Mouse (Mus musculus) inflammation-experienced regulatory T-cells, adult 16 weeks (primary cell): Measurements from ENCODE around the gene Metrn. TPM values are rescaled to one million over a fixed set of nuclear protein-coding genes. Genes with fewer than 3 reads are reported as not detected.

Source experiments
- polyA plus RNA-seq: library from polyadenylated mRNA; unstranded; fragments of 100-300 nt; shearing (Covaris generic); gene quantifications from one replicate; pipeline ENCODE4 v1.2.1, GENCODE M21; 2017

The Metrn gene
- polyA plus RNA-seq, result 15.2 TPM

DNA sequence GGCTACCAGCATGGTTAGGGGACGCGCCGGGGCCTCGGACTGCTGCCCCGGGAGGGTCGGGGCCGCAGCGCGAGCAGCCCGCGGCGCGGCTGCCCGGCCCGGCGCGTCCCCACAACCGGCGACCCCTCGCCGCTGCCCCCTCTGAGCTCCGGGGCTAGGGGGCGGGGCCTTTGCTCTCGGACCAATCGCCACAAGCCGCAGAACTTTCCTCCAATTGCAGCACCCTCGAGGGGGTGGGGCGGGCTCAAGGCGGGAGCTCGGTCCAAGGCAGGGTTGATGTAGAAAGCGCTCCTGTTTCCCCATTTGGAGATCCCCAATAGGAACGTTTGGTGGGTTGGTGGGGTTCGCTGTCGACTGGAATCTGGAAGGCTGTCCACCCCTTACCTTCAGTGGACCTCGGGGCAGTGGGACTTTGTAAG, at the start of gene Metrn:
TSS of gene Metrn (minus strand) at position 186 of the 419 bp plus-strand sequence.

DNA sequence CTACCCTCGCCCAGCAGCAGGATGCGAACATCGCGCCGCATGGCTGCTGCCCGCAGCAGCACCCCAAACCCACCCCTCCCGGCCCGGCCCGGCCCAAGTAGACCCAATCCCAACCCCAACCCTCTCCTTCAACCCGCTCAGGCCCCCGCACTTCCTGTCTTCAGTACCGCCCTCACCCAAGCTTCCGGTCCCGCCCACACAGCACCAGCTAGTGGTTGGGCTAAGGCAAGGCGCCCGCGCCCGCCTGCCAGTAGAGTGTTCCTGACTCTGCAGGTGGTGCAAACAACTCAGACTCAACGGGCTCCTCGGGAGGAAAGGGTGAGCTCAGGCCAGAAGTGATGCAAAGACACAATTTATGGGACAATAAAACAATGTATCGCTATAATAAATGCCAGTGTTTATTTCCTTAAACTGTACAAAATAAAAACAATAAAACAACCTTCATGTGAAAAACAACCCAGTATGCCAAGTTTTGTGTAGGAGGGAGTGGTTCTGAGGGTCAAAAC, 47.5 kb upstream of the Metrn start, which contains the start of gene Rhot2:
TSS of gene Rhot2 (minus strand) at position 456 of the 506 bp plus-strand sequence.

DNA sequence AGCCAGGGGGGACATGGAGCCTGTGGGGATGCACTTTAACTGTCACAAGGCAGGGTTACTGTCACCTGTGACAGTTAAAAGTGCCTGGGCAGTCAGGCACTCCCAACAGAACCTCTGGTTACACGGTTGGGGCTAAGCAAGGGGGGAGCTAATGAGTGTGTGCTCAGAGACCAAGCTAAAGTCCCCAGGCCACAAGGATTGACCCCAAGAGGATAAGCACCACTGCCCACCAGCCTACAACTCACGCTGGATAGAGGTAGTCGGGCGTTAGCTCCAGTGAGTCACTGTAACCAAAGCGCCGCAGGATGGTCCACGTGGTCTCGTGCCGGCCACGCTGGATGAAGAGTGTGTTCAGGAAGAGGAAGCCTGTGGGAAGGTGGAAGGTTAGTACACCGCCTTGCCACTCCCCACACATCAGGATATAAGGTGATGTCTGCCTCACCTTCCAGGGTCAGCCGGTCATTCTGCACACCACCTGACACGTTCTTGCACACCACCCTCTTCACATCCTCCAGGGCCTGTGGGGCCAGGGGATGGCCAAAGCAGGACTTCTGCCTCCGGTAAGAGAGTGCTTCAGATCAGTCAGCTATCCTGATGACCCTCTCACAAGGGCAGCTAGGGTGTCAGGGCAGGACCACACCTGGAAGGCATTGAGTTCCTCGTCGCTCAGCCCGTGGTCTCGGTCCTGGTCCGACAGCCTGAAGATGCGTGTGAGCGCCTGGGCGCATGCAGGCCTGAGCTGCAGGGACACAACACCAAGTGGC, 44.4 kb upstream of the Metrn start, which contains the start of gene Gm20683:
TSS of gene Gm20683 (minus strand) at position 647 of the 764 bp plus-strand sequence.

DNA sequence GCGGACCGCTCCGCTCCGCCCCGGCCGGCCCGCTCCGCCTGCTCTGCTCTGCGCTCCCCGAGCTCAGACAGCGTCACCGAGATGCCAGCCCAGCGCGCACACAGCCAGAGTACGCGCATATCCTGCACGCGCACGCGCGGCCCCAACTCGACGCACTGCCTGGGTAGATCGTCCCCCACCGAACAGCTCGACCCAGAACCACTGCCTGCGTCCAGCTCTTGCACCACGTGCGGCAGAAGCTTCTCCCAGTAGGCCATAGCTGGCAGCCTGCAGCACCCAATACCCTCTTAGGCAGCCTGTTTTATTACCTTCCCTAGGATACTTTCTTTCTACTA, 40.1 kb upstream of the Metrn start, which contains the start of gene Rhbdl1:
TSS of gene Rhbdl1 (minus strand) at position 220 of the 335 bp plus-strand sequence.

DNA sequence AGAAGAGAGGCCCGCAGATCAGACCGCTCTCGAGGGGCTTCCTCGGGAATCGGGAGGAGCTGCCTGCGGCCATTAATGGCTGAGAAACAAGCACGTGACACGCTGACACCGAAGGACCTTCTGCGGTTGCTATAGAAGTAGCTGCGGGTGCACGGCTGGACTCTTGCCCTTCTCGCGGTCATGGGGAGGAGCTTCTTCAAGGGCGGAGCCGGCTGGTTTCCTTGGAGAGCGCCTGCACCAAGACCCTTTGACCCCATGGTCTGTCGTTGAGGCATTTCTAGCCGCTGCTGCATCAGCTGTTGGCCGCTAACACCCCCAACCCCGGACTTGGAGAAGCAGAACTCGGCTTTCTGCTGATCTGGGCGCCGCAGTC, 36.3 kb upstream of the Metrn start, which contains the start of gene Stub1:
TSS of gene Stub1 (minus strand) at position 114 of the 373 bp plus-strand sequence.

DNA sequence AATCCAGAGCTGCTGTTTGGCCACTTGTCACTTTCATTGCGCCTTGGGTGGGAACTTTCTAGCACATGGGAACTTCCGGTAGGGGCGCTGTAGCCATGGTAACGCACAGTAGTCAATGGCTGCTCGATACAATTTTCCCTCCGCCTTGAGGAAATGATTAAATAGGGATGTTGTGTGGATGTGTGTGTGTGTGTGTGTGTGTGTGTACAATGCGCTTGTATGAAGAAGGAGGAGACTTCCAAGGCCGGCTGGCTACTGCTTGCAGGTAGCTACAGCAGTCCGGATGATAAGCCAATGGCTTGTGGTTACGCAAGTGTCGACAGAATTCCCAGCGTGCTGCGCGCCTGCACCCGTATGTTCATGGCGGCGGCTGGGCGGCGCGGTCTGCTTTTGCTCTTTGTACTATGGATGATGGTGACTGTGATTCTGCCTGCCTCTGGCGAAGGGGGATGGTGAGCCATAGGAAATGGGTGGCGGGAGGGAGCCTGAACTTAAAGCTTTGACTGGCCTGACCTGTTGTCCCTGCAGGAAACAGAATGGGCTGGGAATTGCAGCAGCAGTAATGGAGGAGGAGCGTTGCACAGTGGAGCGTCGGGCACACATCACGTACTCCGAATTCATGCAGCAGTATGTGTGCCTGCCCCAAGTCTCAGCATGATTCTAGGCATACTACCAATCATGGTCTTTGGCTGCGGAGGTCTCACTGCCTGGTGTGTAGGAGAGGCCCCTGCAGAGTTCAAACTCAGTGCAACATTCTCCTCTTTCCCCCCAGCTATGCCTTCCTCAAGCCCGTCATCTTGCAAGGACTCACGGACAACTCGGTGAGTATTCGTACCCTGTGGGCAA, 32.0 kb upstream of the Metrn start, which contains the start of gene Jmjd8:
TSS of gene Jmjd8 (plus strand) at position 156 of the 846 bp plus-strand sequence.

DNA sequence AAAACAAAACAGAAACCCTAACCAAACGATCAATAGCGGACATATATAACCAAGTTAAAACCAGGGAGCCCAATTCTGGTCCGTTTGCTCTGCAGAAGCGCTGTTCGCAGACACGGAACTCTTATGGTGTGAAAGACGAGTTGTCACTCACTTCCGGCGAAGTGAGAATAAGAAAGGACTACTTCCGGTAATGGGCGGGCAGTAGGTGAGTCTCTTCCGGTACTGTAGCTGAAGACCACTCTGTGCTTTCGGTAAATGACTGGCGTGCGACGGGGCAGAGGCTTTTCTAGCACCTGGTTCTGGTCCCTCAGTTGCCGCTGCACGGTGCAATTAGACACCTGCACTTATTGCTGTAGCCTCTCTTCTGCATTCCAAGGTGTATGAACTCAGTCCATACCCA, 26.5 kb upstream of the Metrn start, which contains the start of gene Wdr24:
TSS of gene Wdr24 (plus strand) at position 176 of the 400 bp plus-strand sequence.

DNA sequence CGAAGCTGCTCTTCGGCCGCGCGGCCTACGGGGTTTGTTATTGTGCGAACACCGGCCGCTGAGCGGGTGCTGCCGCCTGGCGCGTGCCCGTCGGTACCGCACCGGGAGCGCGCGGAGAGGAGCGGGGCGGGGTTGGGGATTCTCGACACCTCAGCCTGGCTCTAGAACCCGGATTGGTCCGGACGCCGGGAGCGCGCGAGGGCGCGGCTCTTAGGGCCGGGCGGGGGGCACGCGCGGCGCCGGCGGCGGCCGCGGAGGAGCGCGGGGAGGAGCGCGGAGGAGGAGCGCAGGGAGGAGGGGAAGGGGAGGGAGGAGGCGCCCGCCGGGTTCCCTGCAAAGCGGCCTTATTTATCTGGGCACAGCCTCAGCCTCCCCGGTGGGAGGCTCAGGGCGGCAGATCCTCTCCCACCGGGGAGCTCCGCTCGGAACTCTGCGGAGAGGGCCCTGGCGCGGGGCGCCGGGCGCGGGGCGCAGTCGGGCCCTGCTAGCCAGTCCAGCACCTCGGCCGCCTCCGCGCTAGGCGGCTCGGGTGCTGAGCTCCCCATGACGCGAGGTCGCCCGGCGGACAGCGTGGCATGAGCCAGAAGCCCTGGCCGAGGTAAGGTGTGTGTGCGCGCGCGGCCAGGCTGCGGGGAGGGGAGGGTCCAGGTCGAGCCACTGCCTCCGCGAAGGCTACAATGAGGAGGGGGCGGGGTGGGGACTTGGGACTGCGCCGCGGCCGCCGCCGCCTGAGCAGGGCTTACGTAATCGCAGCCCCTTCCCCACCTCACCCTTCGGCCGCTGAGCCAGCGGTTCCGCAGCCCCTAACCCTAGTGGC, 12.1 kb upstream of the Metrn start, which contains the start of gene Fbxl16:
TSS of gene Fbxl16 (plus strand) at position 297 of the 817 bp plus-strand sequence.

DNA sequence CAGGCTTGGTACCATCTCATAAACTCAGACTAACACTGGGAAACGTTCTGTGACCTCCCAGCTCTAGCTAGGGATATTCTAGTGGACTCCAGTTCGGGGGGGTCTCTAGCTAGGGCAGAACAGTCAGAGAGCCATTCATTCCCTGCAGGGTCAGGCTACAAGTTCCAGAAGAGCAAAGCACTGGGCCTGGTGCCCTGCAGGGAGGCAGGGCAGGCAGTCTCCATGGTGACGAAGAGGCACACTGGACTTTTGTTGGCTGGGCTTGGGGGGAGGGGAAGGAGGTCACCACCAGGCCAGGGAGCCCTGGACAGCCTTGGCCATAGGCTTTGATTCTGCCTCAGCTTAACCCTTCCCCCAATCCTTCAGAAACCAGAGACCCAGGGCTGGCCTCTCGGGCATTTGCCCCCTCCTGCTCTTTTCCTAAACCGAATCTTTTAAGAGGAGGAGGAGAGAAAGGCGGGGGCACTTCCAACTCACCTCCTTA, 1.3 kb downstream of the Metrn start, which contains the start of gene AC134908.4:
TSS of gene AC134908.4 (minus strand) at position 51 of the 484 bp plus-strand sequence.

DNA sequence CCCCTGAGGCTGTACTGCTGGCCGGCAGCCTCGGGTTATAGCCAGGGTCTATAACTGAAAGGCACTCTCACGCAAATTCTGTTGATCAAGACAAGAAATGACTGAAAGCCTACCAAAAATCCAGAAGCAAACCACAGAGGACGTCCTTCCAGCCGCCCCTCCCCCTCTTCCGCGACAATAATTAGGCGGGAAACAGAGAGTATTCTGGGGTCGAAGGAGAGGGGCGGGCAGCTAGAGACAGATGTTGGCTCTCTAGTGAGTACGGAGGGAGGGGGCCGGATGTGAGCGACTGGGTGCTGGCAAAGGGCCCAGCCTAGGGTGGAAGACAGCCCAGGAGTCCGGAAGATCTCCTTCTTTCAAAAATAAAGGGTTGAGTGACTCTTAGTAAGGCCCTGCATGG, 4.3 kb downstream of the Metrn start, which contains the start of gene Fam173a:
TSS of gene Fam173a (minus strand) at position 287 of the 400 bp plus-strand sequence.

DNA sequence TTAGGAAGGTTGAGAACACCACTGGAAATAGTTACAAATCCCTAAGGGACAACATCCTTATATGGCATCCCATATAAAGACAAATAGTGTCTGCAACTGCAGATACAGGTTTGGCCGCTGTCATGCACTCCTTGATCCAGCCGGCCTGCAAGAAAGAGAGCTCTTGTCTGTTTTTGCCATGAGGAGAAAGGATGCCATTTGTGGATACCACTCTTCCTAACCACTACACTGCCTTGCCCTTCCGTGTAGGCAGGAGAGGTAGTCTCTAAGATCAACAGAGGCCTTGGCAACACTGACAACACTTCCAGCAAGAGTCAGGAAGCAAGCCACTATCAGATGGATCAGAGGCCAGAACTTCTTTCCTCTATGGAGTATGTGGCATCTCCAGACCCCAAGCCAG, 10.7 kb downstream of the Metrn start, which contains the start of gene Ccdc78:
TSS of gene Ccdc78 (plus strand) at position 301 of the 400 bp plus-strand sequence.

DNA sequence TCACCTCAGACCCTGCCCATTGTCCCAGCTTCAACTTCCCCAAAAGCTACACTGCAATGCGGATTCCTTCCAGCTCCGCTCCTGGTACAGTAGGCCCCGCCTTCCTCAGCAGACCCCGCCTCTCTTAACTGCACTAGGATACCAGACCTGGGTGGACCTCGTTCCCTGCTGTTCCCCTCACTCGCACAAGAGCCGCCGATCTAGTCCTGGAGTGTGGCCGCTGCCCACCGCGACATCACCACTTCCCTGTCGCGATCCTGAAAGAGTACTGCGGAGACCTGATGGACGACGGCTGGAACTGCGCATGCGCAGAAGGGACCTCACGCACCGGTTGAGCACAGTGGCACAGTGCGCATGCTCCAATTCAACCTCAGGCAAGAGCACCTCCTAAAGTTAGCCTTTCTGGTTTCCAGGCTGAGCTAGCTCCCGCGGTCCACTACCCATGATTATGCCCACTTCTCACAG, 11.6 kb downstream of the Metrn start, which contains the start of gene Haghl:
TSS of gene Haghl (minus strand) at position 393 of the 465 bp plus-strand sequence.

DNA sequence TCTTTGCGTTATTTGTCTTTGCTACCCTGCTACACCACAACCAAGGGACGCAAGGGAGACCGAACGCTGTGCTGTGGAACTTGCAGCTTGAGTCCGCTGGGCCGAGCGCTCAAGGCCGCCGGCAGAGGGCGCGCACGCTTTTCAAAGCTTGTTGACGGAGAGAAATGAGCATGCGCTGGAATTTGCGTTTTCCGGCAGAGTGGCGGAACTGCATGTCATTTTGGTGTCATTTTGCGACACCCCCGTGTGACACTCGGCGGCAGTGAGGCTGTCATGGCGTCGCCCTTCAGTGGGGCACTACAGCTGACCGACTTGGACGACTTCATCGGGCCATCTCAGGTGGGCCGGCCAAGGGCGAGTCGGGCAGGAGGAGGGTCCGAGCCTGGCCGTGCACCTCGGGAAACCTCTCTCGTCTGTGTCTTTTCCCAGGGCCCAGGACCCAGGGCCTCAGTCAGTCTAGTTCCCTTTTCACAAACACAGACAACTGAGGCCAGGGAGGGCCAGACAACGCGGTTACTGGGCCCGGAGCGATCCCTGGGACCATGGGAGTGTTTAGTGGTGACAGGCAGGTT, 23.3 kb downstream of the Metrn start, which contains the start of gene Narfl:
TSS of gene Narfl (plus strand) at position 228 of the 572 bp plus-strand sequence.

DNA sequence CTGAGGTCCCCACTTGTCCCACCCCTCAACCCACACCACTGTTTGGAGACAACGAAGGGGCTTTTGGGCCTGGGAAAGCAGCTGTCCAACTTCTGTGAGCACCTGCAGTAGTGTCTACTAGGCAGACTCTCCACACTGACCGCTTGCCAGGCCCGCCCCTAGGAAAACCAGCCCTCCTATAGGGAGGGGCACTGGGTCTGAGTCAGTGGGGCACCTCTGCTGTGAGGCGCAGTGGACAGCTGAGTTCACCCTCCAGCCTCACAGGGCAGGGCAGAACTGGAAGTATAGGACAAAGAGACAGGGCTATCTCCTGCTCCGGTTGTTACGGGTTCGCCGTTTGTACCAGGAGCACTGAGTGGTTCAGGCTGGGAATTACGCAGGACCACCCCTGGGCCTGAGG, 42.7 kb downstream of the Metrn start, which contains the start of gene Msln:
TSS of gene Msln (minus strand) at position 138 of the 400 bp plus-strand sequence.

Other genes starting within 250 kb of the Metrn start
- not detected for gene Sox8, start 226.4 kb downstream of the Metrn start, polyA plus RNA-seq
- gene Lmf1, start 218.1 kb downstream of the Metrn start, polyA plus RNA-seq, result 27.7 TPM
- not detected for gene Gng13, start 80.0 kb downstream of the Metrn start, polyA plus RNA-seq
- 7.4 TPM for gene Chtf18, start 69.7 kb downstream of the Metrn start, polyA plus RNA-seq
- gene Rpusd1, start 69.5 kb downstream of the Metrn start, polyA plus RNA-seq, result 18.0 TPM
- not detected for gene Mslnl, start 61.1 kb downstream of the Metrn start, polyA plus RNA-seq
- gene Msln, start 42.8 kb downstream of the Metrn start, polyA plus RNA-seq, result not detected
- gene Narfl, start 23.4 kb downstream of the Metrn start, polyA plus RNA-seq, result 32.2 TPM
- 59.1 TPM for gene Haghl, start 11.5 kb downstream of the Metrn start, polyA plus RNA-seq
- 0.35 TPM for gene Ccdc78, start 10.6 kb downstream of the Metrn start, polyA plus RNA-seq
- gene Fam173a, start 4.2 kb downstream of the Metrn start, polyA plus RNA-seq, result 247 TPM
- gene AC134908.4, start 1.5 kb downstream of the Metrn start, polyA plus RNA-seq, result not detected
- not detected for gene Fbxl16, start 11.9 kb upstream of the Metrn start, polyA plus RNA-seq
- gene Wdr24, start 26.5 kb upstream of the Metrn start, polyA plus RNA-seq, result 54.5 TPM
- 46.5 TPM for gene Jmjd8, start 31.7 kb upstream of the Metrn start, polyA plus RNA-seq
- 123 TPM for gene Stub1, start 36.3 kb upstream of the Metrn start, polyA plus RNA-seq
- gene Rhbdl1, start 40.2 kb upstream of the Metrn start, polyA plus RNA-seq, result 0.80 TPM
- 0.59 TPM for gene Gm20683, start 44.6 kb upstream of the Metrn start, polyA plus RNA-seq
- gene Rhot2, start 47.7 kb upstream of the Metrn start, polyA plus RNA-seq, result 49.6 TPM
- 9.9 TPM for gene Wdr90, start 64.4 kb upstream of the Metrn start, polyA plus RNA-seq
- gene Mcrip2, start 71.6 kb upstream of the Metrn start, polyA plus RNA-seq, result 6.3 TPM
- gene Mettl26, start 77.9 kb upstream of the Metrn start, polyA plus RNA-seq, result 103 TPM
- gene Wfikkn1, start 83.7 kb upstream of the Metrn start, polyA plus RNA-seq, result 1.0 TPM
- 9.1 TPM for gene Rab40c, start 122.6 kb upstream of the Metrn start, polyA plus RNA-seq
- 76.3 TPM for gene Pigq, start 147.8 kb upstream of the Metrn start, polyA plus RNA-seq
- not detected for gene Nhlrc4, start 147.8 kb upstream of the Metrn start, polyA plus RNA-seq
- gene A930017K11Rik, start 155.4 kb upstream of the Metrn start, polyA plus RNA-seq, result not detected
- gene Capn15, start 188.7 kb upstream of the Metrn start, polyA plus RNA-seq, result 27.9 TPM